Mouse (Mus musculus) CD4-positive, CD25-positive, alpha-beta regulatory T cell, adult 4 months (primary cell): ENCODE results near the gene Celf2. TPM values are rescaled to one million over a fixed set of nuclear protein-coding genes. Genes with fewer than 3 reads are reported as not detected.

Source experiments
- ATAC-seq: one replicate; pipeline ENCODE4 v1.8.0; 2017
- polyA plus RNA-seq, 2 experiments: library from polyadenylated mRNA; unstranded; fragments of 100-300 nt; shearing (Covaris generic); gene quantifications; one replicate each; pipeline ENCODE4 v1.2.1; 2017

The Celf2 gene
- polyA plus RNA-seq, 2 experiments from 2014 or later: 207 to 227 TPM

DNA sequence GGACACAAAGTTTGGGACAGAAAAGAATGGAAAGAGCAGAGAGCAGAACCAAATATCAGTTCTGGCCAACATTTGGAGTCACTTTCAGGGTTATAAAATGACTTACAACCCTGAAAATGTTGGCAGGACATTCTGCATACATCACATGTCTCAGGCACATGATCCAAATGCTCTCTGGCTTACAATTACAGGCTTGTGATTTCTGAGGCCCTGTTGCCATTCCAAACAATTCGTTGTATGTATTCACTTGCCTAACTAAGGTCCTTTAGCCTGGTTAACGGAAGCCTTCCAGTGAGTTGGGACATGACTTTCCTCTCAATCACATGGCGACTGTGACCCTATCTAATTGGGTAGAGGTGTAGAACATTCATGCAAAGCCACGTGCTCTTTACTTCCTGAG lies 249.2 kb downstream of the Celf2 start:
- no peak for ATAC-seq

DNA sequence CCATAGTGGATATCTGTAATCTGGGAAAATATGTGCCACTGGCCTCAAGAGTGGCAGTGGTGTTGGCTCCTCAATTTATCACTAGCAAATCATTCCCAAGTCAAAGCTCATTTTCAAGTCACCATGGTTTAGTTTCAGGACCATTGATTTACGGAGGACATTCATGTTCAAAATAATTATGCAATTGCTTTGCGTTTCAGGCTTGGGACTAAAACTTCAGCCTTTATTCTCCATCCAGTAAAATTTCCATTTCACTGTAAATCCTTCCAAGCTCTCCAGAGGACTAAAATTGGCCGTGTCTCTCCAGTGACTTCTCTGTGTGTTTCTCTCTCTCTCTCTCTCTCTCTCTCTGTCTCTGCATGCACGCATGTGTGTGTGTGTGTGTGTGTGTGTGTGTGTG lies 249.7 kb downstream of the Celf2 start:
- ATAC-seq: no peak

DNA sequence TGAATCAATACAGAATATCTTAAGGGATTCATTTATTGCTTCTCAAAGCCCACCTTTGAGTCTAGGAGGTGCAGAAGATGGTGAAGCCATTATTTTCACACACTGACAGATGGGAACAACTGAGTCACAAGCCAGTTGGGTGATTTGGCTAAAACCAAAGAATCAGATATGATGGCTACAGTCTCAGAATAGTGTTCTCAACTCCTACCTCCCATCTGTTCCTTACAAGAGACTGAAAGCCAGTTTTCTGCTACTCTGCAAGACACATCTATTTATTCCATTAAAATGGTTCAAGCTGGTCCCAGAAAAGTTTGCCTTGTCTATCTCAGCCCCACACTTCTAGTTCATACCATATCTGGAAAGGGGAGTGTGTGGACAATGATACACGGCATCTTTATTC lies 253.3 kb downstream of the Celf2 start:
- ATAC-seq: no peak

DNA sequence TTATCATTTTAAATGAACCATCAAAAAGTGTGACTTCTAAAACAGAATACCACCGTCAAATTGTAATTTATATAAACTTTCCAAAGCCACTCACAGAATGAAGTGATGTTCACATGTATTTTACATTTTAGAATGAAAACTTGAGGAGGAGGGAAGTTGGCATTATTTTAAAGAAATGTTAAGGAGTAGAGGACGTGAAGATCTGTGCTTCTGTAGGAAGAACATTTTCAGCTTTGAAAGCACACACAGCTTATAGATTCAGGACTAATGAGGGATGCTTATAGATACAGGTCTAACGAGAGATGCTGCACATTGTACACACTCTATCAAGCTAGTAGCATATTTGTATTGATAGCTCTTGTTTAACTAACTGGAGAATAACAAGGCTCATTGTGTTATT lies 254.0 kb downstream of the Celf2 start:
- ATAC-seq: no peak

DNA sequence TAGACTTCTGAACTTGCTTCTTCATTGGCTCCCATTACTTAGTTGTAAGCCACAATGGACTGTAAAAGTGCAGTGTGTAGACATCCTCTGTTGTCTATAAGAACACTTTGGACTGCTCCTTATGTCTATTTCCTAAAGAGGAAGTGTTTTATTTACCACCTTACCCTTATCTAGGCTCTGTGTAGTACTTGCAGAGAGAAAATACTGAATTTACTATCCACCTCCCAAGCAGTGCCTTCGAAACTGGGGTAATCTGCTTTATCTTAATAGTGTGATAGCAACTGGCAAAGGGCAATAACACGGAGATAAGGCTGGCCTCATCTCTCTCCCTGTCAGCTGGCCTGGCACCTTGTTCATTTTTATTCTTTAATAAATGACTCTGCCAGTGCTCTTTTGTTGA lies 259.0 kb downstream of the Celf2 start:
- no peak for ATAC-seq

DNA sequence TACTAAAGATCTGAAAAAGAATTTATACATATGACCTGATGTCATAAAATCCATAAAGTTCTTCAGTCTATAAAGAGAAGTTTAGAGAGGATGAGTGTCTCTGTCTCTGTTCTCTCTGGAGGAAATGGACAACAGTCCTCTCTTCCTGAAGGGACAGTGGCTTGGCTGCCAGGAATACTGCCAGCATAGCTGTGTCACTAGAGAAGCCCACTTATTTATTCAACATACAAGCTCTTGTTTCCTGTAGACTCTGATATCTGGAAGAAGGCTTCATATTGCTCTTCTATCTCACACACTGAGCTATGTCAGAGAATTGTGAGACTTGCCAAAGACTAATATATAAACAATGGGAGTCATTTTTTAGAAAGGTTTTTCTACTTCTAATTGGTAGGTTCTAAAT lies 260.4 kb downstream of the Celf2 start:
- no peak for ATAC-seq

DNA sequence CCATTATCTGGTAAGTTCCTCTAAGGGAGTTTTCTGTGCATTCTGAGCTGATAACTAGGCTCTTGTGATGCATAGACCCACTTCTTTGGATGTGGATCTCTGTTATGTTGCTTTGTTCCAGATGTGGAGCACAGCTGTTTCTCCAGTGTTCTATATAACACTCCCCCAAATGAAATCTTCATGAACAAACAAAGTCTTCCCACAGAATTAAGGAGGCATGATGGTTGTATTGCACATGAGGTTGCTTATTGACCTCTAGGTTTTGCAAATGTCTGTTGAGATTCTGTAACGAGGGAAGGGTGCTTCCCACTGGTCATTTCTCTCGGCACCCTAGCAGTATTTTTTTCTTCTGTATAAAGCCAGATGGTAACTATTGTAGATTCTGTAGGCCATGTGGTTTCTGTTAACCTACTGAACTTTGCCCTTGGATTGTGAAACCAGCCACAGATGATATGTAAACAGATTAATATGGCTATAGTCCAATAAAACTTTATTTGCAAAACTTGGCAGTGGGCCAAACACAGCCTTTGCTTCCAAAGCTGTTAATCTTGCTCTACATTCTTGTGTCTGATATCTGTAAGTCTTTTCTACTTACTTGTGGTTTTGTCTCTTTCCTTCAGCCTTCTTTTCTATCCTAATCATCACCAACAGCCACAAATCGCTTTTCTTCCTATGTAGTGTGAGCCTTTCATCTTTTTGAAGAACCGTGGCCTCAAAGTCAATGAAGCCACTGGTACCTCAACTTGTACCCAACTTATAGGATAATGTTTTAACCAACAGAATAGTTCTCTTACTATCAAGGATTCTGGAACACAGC lies 263.2 kb downstream of the Celf2 start:
- no peak for ATAC-seq

DNA sequence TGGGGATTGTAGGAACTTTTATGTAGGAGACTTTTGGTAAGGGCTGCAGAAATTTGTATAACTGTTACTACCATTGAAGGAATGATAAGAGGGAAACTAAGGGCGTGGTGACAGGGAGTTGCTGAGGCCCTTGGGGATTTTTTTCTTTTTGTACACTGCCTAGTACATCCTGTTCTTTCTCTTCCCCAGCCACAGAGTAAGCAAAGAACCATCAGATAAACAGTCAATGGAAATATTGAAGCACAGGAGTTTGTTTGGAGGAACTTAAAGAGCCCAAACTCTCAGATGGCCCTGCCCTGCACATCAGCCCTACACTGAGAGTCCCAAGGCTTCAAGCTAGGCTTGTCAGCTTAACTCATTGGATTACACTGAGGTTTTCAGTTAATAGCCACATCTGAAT lies 267.2 kb downstream of the Celf2 start:
- no peak for ATAC-seq

DNA sequence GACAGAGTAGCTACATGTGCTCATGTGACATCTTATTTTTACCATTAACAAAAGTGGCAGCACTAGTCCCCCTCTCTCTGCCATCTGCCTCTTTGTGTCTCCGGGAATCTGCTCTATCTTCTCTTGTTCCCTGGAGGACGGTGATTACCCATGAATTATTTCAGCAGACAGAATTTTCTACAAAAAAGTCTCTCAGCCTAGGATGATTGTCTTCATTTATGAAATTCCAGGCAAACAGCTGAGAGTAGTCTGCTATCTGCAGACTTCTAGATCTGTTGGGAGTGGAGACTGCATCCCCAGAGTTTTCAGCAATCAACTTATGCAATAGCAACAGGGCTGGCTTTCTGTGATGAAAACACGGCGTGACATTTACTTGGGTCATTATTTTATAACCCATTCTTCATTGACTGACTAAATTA lies 267.8 kb downstream of the Celf2 start:
- no peak for ATAC-seq

DNA sequence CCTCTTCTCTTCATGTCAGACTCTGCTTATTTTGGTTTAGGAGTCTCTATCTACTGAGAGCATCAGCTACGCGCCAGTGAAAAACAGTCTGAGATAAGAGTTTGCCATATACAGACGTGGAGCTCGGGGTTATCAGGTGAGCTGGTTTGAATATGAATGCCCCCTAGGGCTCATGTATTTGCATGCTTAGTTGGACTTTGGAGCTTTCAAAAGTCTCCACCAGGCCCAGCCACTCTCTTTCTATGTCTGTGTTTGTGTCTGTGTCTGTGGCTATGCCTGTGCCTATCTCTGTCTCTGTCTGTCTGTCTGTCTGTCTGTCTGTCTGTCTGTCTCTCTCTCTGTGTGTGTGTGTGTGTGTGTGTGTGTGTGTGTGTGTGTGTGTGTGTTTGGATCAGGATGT lies 272.1 kb downstream of the Celf2 start:
- ATAC-seq: no peak

DNA sequence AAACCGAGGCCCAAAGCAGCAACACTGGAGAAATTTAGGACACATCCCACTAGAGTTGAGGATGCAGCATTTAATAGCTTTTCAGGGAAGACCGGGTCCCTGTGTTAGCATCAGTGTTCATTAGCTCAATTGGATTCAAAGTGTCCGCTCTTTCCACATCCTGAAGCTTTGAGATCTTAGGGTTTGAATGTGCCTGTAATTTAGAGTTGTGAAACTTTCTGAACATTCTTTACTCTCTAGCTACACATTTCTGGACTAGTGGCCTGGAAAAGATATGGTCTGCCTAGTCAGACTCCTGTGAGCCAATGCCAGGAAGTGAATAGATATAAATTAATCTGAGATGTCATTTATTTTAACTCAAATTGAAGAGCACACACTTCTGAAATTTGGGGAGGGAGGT lies 272.9 kb downstream of the Celf2 start:
- ATAC-seq: no peak

DNA sequence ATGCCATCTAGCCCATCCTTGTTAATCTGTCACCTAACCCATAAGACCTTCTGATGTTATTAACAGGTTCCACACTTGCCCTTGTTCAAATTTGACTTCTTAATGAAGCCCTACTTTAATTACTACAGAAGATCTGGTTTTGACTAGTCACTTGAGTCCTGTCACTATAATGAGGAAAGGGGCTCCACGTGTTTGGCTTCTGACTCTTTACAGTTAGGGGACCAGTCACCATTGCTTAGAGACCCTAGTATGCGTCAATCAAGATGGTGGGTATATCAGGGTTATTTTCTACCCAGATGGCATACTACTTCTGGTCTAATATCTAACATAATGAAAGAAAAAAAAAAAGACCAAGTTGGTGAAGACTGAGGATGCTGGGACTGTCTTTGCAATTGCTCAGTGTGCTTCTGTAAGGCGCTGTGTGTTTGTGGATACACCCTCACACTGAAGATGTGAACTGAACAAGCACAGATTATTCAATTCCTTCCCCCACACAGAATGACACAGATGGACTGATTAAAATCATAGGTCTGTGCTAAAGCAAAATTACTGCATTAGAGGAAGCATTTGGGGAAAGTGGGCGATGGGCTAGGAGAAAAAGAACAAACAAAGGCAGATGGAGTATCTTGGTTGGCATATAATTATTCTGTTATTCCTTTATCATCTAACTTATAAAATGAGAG lies 274.2 kb downstream of the Celf2 start:
- no peak for ATAC-seq

DNA sequence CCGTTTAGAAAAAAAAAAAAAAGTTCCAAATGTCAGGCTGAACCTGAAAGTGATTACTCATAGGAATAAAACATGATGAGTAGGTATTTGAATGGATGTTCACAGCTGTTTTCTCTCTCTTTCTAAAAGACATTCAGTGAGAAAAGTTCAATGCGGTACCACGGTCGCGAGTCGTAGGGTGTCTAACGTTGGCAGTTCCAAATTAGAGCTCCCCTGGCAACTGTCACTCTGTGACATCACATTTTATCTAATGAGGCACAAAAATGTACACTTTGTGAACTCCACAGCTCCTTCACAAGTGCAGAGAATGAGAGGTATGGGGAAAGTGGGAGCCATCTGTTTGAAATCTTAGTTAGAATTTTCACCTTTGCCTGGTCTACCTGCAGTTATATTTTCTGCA lies 274.8 kb downstream of the Celf2 start:
- ATAC-seq: no peak

DNA sequence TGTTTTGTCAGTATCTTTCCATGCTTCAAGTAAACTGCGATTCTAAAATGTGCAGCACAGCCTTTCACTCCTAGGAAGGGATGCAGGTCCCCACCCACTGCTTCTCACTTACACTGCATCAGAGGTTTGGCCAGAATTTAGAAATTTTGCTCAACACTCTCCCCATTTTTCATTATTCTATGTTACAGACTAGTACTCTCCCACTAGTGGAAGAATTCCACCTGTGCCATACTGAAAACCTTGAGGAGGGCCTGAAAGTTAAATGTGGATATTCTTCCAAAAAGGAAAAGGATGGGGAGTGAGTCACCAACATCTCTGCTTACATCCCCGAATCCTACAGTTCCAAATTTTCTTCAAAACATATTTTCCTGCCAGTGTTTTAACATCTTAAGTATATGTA lies 276.0 kb downstream of the Celf2 start:
- no peak for ATAC-seq

DNA sequence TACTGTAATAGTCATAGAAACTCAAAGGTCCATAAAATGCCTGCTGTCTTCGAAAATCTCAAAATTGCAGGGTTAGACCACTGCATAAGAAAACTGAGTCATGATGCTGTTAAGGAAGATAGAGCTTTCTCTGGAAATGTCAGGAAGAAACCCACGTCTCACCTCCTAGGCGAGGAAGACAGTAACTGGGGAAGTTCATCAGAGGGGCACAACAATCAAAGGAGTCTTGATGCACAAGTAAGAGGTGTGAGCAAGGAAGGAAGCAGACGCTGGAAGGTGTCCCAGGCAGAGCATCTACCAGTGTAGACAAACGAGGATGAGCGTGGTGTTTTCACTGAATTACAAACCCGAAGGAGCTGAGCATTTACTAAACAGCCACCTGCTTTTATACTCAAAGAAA lies 282.6 kb downstream of the Celf2 start:
- no peak for ATAC-seq

DNA sequence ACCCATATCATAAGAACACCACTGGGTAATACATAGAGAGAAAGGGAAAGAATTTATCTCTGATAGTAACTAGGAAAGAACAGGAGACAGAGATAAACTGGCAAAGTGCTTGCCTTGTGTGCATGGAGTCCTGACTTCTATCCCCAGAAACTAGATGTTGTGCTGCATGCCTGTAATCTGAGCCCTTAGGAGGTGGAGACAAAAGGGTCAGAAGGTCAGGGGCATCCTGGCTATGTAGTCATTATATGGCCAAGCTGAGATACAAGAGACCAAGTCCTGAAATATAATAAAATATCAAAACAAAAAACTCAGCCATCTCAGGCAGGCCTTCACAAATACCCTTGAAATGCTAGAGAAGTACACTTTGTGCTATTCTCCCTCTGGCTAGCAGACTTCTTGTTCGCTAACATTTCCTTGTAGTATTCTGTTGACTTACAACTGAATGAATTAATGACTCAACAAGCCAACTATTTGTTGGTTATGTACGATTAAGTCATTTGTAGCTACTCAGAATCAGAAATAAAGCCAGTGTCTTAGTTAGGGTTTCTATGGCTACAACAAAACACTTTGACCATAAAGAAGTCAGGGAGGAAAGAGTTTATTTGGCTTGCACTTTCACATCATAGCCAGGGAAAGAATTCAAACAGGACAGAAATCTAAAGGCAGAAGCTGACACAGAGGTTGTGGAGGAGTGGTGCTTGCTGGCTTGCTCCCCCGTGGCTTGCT lies 284.9 kb downstream of the Celf2 start:
- ATAC-seq: no peak

DNA sequence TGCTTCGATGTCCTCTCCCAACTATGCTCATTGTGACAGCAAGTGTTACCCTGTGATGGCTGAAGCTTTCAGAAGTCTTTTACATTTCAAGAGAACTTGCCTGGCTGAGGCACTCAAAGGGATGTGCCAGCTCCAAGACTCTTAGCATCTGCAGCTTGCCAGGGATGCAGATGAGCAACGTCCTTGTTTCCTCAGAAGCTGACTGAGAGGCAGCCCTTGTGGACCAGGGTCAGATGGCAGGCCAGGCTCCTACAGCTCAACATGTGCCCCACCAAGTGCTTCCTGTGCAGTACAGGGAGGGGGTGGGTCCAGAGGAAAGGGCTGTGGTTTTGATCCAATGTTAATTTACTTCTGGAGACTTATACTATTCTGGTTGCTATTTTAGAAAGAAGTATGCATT lies 285.8 kb downstream of the Celf2 start:
- no peak for ATAC-seq

DNA sequence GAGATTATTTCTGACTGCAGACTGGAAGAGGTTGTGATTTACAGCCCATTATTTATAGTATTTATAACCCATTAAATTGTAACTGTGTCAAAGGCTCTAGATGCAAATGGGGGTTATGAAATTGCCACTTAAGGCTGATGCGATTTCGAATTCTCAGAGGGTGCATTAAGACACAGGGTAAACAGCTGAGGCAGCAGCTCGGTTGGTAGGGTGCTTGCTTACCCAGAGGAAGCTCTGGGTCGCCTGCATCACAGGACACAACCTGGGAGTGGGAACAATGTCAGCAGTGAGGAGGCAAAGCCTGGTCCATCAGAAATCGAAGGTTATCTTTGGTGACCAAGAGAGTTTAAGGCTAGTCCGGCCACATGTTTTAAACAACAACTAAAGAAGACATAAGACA lies 286.5 kb downstream of the Celf2 start:
- ATAC-seq: no peak

DNA sequence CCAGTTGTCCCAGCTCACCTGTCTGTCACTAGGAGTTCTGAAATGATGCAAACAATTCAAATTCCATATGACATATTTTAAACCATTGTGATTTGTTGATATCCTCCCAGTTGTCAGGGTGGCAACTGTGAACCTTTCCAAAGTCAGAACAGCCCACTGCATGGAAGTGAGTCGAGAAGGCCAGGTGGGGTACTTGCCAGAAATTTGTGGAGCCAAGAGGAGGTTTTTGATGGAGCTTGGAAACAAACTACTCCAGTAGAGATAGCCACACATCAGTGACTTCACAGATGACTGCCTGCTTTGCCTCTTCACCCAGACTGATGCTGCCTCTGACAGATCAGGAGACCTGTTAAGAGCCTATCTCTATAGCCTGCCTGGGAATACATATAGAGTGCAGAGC lies 287.5 kb downstream of the Celf2 start:
- no peak for ATAC-seq

DNA sequence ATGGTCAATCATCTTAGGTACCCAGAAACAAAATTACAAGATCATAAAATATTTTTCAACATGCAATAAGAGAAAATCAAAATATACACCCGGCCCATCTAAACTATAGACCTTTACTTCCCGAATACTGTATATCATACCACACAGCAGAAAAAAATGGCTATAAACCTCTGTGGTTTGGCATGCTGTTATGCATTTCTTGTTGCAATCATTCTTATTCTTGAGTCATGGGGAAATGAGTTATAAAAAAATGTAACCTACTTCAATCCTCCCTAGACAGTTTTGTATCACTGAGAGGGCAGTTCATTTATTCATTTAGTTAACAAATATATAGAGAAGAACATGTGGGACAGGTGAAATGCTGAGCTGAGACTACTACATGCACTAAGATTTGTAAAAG lies 291.3 kb downstream of the Celf2 start:
- no peak for ATAC-seq

DNA sequence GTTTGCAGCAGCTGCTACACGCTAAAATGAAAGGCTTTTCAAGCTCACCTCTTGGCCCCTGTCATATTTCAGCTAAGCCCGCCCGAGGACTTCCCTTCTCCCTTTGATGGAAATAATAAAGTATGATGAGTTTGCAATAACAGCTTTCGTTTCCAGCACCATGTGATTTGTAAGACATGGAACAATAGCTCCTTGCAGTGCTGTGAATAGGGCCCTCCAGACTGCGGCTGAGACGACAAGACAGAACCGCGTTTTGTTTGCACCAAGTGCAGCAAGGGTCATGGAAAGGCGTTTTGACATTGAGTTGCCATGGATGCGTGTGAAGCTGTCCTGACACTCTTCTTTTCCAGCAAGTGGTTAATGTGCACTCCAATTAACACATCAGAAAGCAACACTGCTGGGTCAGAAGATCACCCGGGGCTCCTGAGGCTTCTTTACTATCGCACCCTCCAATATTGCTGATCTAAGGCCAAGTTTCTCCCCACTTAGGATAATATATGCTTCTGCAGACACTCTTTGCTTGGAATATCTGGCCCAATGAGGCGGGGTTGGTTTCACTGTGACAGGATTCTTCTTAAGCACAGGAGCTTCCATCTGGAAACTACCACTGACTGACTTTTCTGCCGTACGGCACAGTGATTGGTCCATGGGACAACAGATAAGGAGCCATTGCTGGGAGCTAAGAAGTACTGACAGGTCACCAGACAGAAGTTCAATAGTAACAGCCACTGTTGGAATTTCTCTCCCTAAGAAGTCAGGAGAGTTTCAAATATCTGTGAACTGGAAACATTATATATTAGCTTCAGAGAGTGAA lies 301.5 kb downstream of the Celf2 start:
- ATAC-seq: no peak

DNA sequence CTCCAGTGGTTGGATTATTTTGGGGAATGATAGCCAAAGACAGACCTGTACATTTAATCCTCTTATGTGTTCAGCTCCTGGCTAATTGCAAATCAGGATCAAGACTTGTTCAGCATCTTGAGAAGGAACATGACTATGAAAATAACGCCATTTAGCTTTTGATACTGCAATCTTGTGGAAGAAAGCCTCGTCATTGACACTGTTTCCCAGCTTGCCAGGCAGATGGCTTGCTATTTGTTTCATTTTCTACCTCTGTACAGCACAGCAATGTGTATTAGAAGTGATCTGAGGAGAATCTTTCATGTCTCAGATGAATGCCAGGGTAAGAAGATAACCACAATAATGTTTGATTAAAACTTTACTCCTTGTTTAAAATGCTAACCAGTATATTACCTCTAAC lies 315.9 kb downstream of the Celf2 start:
- no peak for ATAC-seq

DNA sequence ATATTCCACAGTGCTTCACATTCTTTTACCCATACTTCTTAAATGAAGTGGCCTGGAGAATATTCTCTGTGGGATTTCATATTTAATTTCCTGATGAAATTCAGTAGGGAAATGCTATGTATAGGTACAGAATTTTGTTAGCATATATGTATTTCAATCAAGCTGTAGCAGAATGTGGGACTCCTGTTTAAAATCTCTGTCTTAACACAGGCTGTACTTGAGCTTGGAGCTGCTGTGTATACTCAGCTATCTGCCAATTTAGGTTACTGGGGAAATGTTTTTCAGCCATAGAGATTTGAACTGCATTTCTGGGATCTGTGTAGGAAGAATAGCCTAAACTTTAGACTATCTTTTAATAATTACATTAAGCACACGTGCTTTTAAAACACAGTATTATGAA lies 330.2 kb downstream of the Celf2 start:
- ATAC-seq: no peak
